Mouse (Mus musculus): ENCODE measurements around the gene Sdk1. TPM values are rescaled to one million over a fixed set of nuclear protein-coding genes. Genes with fewer than 3 reads are reported as not detected.

Sdk1 gene
- polyA plus RNA-seq, 1 experiment from 2014 or later, result 1.0 TPM

DNA sequence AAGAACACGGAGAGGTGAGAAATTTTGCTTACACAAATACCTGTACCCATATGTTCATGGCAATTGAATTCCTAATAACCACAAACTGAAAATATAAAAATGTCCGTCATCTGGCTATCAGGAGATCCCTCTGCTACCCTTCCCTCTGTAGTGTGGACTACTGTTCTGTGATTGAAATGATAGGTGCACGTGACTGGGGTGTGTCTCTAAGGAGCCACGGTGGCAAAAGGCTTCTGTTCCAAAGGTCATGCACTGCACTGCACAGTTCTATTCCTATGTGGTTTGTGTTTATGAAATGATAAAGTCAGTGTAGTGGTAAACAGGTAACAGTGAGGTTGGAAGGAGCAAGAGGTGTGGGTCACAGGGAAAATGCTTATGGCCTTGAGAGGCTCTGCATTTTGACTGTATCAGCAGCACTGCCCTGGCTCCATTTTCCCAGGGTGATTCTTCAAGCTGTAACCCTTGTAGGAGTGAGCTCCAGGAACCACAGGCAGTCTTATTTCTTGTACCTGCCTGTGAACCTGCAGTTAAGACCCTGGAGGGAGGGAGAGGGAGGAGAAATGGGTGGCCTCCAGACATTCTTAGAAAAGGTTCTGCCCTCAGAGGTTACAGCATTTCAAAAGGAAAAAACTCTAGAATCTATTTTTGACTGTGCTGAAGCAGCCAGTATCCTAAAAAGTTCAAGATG lies 410.5 kb downstream of the Sdk1 start:
- Histone ChIP-seq H3K27me3 (ENCODE audit: insufficient read depth, low read length) (no peaks in the 10 kb centered on the region), H3K4me1 (ENCODE audit: insufficient read depth) (no peaks in the 10 kb centered on the region), H3K9me3 (ENCODE audit: low read depth, low read length) (no peaks in the 10 kb centered on the region), H3K9ac (no peak overlapping the region), H3K36me3 (ENCODE audit: insufficient read depth) (no peaks in the 10 kb centered on the region), H3K27ac (ENCODE audit: low read depth) (no peak overlapping the region), H3K4me3 (ENCODE audit: low read depth, low read length) (no peak overlapping the region), H3K4me2 (no peak overlapping the region)
- DNase-seq, result no peak
- ATAC-seq (ENCODE audit: insufficient read depth), result no peak
- TF ChIP-seq CTCF (IDR thresholded peaks at IDR 0.05; ENCODE audit: low read depth), result no peak
- 81% methylated on average over 4 of the region's 4 CpGs for WGBS

- no peaks in the 10 kb centered on the region for H3K27me3 ChIP-seq (ENCODE audit: insufficient read depth, low read length)
- no peaks in the 10 kb centered on the region for H3K4me1 ChIP-seq (ENCODE audit: insufficient read depth)
- WGBS, result 59% methylated on average over 1 of the region's 1 CpGs
- H3K4me3 ChIP-seq (ENCODE audit: low read depth, low read length), result no peak overlapping the region
- no peak overlapping the region for H3K27ac ChIP-seq (ENCODE audit: low read depth)
- DNase-seq (no peak), ATAC-seq (ENCODE audit: insufficient read depth) (no peak)
- TF ChIP-seq CTCF (IDR thresholded peaks at IDR 0.05; ENCODE audit: low read depth), result no peak
- no peaks in the 10 kb centered on the region for H3K36me3 ChIP-seq (ENCODE audit: insufficient read depth)
- H3K4me2 ChIP-seq, result no peak overlapping the region
- H3K9ac ChIP-seq, result no peak overlapping the region
- no peaks in the 10 kb centered on the region for H3K9me3 ChIP-seq (ENCODE audit: low read depth, low read length)
Measured at GRCm38 (mm10) chr5:141676371-141676770, 435.1 kb downstream of the Sdk1 start.

DNA sequence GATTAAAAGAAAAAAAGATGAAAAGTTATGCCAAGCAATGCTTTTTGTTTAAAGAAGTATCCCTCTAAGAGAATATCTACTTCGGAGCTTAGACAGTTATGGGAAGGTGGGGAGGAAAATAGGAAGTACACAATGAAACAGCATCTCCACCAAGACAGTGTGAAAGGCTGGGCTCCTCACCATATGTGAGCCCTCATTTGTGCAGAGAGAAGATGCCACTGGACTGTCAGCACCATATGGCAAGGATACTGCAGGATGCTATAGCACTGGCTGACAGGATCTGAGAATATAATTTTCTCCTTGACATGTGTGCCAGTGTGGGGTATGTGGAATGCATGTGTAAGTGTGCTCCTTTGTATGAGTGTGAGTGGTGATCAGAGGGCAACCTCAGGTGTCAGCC lies 435.7 kb downstream of the Sdk1 start:
- ATAC-seq (ENCODE audit: insufficient read depth), result no peak
- Histone ChIP-seq H3K9me3 (ENCODE audit: low read depth, low read length) (no peaks in the 10 kb centered on the region), H3K4me3 (ENCODE audit: low read depth, low read length) (no peak overlapping the region), H3K4me1 (ENCODE audit: insufficient read depth) (no peaks in the 10 kb centered on the region), H3K4me2 (no peak overlapping the region), H3K9ac (no peak overlapping the region), H3K27ac (ENCODE audit: low read depth) (no peak overlapping the region), H3K27me3 (ENCODE audit: insufficient read depth, low read length) (no peaks in the 10 kb centered on the region), H3K36me3 (ENCODE audit: insufficient read depth) (no peaks in the 10 kb centered on the region)
- WGBS, result 96% methylated on average over 1 of the region's 1 CpGs
- no peak for DNase-seq
- TF ChIP-seq CTCF (IDR thresholded peaks at IDR 0.05; ENCODE audit: low read depth), result no peak

DNA sequence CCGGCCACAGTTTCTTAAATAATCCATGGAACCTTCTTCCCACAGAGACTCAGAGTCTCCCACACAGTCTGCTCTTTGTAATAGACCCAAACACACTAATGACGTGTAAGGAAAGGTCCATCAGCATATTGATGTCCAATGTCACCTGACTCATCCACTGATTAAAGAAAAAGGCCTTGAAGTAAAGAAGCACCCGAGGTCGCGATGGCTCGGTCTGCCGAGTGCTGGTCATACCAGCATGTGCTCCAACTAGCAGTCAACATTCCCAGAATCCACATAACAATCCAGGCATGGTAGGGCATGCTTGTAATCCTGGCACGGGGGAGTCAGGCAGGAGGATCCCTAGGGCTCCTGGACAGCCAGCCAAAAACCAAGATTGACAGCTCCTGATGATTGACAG lies 436.6 kb downstream of the Sdk1 start:
- 83% methylated on average over 8 of the region's 8 CpGs for WGBS
- Histone ChIP-seq H3K9me3 (ENCODE audit: low read depth, low read length) (no peaks in the 10 kb centered on the region), H3K36me3 (ENCODE audit: insufficient read depth) (no peaks in the 10 kb centered on the region), H3K4me2 (no peak overlapping the region), H3K4me1 (ENCODE audit: insufficient read depth) (no peaks in the 10 kb centered on the region), H3K27me3 (ENCODE audit: insufficient read depth, low read length) (no peaks in the 10 kb centered on the region), H3K27ac (ENCODE audit: low read depth) (no peak overlapping the region), H3K4me3 (ENCODE audit: low read depth, low read length) (no peak overlapping the region), H3K9ac (no peak overlapping the region)
- ATAC-seq (ENCODE audit: insufficient read depth) (no peak), DNase-seq (no peak)
- no peak for TF ChIP-seq CTCF (IDR thresholded peaks at IDR 0.05; ENCODE audit: low read depth)

DNA sequence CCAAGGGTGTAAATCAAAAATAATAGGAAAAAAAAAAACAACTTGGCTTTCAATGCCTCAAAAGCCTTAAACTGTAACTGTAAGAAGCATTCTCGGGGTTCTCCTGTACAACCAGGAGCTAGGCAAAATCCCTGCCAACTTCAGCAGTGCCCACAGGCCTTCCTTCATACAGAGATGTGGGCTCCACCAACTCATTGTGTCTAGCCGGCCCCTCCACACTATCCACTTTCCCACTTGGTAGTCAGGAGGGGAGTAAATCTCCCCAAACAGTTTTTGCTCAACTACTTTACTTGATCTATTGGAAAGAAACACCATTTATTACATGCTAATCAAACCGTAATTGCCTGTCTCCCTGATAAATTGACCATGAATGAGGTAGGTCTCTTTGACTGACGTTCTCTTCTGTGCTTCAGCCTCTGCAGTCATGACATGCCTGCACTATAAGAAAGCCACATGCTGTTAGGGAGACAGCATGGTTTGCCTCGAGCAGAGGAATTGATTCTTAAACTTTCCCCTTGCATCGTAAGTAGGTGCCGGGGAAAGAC lies 445.7 kb downstream of the Sdk1 start:
- Histone ChIP-seq H3K27ac (ENCODE audit: low read depth) (no peak overlapping the region), H3K36me3 (ENCODE audit: insufficient read depth) (no peaks in the 10 kb centered on the region), H3K4me2 (no peak overlapping the region), H3K9me3 (ENCODE audit: low read depth, low read length) (no peaks in the 10 kb centered on the region), H3K4me1 (ENCODE audit: insufficient read depth) (no peaks in the 10 kb centered on the region), H3K27me3 (ENCODE audit: insufficient read depth, low read length) (no peaks in the 10 kb centered on the region), H3K9ac (no peak overlapping the region), H3K4me3 (ENCODE audit: low read depth, low read length) (no peak overlapping the region)
- no peak for ATAC-seq (ENCODE audit: insufficient read depth)
- DNase-seq, result no peak
- WGBS, result 52% methylated on average over 7 of the region's 7 CpGs
- TF ChIP-seq CTCF (IDR thresholded peaks at IDR 0.05; ENCODE audit: low read depth), result no peak

DNA sequence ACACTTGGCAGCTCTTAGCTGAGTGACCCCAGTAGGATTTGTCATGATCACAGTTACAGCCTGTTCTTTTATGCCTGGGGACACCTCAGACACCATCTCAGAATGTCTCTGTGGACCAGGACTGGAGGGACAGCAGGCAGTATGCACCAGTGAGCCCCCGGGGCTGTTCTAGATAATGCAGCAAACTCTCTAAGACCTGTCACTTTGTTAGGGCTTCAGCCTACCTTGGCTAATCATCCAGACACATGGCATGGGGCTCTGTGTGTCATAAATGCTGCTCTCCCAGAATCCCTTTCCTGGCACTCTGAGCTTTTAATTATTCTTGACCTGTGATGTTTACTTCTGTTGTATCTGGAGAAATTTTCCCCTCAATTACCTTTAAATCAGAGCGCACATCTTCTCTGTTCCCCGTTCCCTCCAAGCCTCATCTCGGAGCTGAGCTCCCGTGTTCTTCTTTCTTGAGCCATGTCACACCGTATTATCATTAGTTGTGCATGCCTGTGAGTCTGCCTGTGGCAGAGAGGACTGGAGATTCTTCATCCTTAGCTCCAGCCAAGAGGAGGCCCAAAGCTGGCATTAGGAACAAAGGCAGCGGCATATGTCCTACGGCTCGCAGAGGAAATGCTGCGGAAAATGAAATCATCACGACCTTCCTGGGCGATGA lies 448.3 kb downstream of the Sdk1 start:
- no peaks in the 10 kb centered on the region for H3K4me1 ChIP-seq (ENCODE audit: insufficient read depth)
- H3K9me3 ChIP-seq (ENCODE audit: low read depth, low read length), result no peaks in the 10 kb centered on the region
- WGBS, result 84% methylated on average over 12 of the region's 12 CpGs
- H3K9ac ChIP-seq, result no peak overlapping the region
- H3K36me3 ChIP-seq (ENCODE audit: insufficient read depth), result no peaks in the 10 kb centered on the region
- H3K4me2 ChIP-seq, result no peak overlapping the region
- TF ChIP-seq CTCF (IDR thresholded peaks at IDR 0.05; ENCODE audit: low read depth), result no peak
- ATAC-seq (ENCODE audit: insufficient read depth) (no peak), DNase-seq (no peak)
- H3K4me3 ChIP-seq (ENCODE audit: low read depth, low read length), result no peak overlapping the region
- H3K27ac ChIP-seq (ENCODE audit: low read depth), result no peak overlapping the region
- H3K27me3 ChIP-seq (ENCODE audit: insufficient read depth, low read length), result no peaks in the 10 kb centered on the region

DNA sequence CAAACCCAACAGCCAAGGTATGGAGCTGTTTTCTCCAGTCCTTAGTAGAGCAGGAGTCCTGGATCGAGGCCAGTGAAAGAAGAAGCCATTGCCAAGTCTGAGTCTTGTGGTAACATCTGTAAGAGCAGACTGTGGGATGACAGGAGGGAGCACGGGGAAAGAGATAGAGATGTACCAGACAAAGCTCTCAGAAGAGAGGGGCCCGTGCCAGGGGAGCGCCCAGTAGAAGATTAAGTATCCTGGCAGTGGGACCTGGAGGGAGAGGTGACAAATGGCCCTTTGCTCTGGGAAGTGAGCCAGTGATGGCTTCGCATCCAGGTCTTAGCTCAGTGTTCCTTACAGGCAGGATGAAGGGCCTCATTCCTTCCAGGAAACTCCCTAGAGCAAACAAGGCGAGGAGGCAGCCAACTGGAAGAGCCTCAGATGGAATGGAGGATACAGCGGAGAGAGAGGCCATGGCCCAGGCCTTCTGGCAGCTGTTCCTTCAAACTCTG lies 450.2 kb downstream of the Sdk1 start:
- peak; percentile 66 for ATAC-seq (ENCODE audit: insufficient read depth)
- Histone ChIP-seq H3K4me2 (no peak overlapping the region), H3K27me3 (ENCODE audit: insufficient read depth, low read length) (no peaks in the 10 kb centered on the region), H3K9ac (no peak overlapping the region), H3K4me1 (ENCODE audit: insufficient read depth) (no peaks in the 10 kb centered on the region), H3K36me3 (ENCODE audit: insufficient read depth) (no peaks in the 10 kb centered on the region), H3K27ac (ENCODE audit: low read depth) (no peak overlapping the region), H3K9me3 (ENCODE audit: low read depth, low read length) (no peaks in the 10 kb centered on the region), H3K4me3 (ENCODE audit: low read depth, low read length) (no peak overlapping the region)
- 50% methylated on average over 7 of the region's 7 CpGs for WGBS
- DNase-seq, result peak; percentile 68
- TF ChIP-seq CTCF (IDR thresholded peaks at IDR 0.05; ENCODE audit: low read depth), result no peak
